Mouse (Mus musculus): ENCODE data around the gene Hist2h3c2. TPM values are rescaled to one million over a fixed set of nuclear protein-coding genes. Genes with fewer than 3 reads are reported as not detected.
A peak's percentile ranks its signal among the peaks of the same experiment; 100 is the strongest.

The Hist2h3c2 gene
- polyA plus RNA-seq, 1 experiment = 23.1 TPM

DNA sequence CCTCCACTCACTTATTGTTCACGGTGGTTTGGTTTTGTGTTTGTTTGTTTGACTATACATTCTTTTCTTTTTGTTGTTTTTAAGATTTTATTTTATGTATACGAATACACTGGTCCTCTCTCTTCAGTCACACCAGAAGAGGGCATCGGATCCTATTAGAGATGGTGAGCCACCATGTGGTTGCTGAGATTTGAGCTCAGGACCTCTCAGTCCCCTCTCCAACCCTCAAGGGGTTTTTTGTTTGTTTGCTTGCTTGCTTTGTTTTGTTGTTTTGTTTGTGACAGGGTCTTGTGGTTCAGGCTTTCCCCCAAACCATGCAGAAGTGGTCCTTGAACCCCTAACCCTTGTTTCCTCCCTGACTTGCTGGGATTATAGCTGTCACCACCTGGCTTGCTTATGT lies 22.7 kb upstream of the Hist2h3c2 start:
- no peaks in the 10 kb centered on the region for H3K36me3 ChIP-seq (ENCODE audit: control insufficient read depth, insufficient read depth, low read length, poor library complexity, severe bottlenecking)

GRCm38 (mm10) chr3:96260220-96260619 lies 21.3 kb upstream of the Hist2h3c2 start:
- TF ChIP-seq CTCF (IDR thresholded peaks at IDR 0.05; ENCODE audit: low read depth, low read length) = no peak
- no peak for TF ChIP-seq POLR2A (IDR thresholded peaks at IDR 0.05; ENCODE audit: insufficient read depth, low read length)
- TF ChIP-seq EP300 (IDR thresholded peaks at IDR 0.05; ENCODE audit: insufficient read depth, low read depth, low read length) = no peak
- Histone ChIP-seq H3K9me3 (replicated peaks; ENCODE audit: control insufficient read depth, insufficient read depth, low read length, poor library complexity, severe bottlenecking) (no peaks in the 10 kb centered on the region), H3K27me3 (ENCODE audit: control insufficient read depth, insufficient read depth, low read length, poor library complexity, severe bottlenecking) (no peaks in the 10 kb centered on the region)

More for the DNA sequence above, 22.7 kb upstream of the Hist2h3c2 start:
- peak overlapping the region; percentile 96 for H3K9ac ChIP-seq (ENCODE audit: low read depth, poor library complexity, severe bottlenecking)
- no peaks in the 10 kb centered on the region for H3K27me3 ChIP-seq (ENCODE audit: control insufficient read depth, insufficient read depth, low read length, poor library complexity, severe bottlenecking)
- TF ChIP-seq EP300 (IDR thresholded peaks at IDR 0.05; ENCODE audit: insufficient read depth, low read depth, low read length) (no peak), POLR2A (IDR thresholded peaks at IDR 0.05; ENCODE audit: insufficient read depth, low read length) (no peak), CTCF (IDR thresholded peaks at IDR 0.05; ENCODE audit: low read depth, low read length) (no peak)
- H3K27ac ChIP-seq (ENCODE audit: insufficient read depth, low read length) = peak overlapping the region; percentile 82
- no peaks in the 10 kb centered on the region for H3K4me1 ChIP-seq (ENCODE audit: control insufficient read depth, insufficient read depth, low read length)
- H3K4me3 ChIP-seq (ENCODE audit: low read depth, low read length) = peak overlapping the region; percentile 76
- H3K9me3 ChIP-seq (replicated peaks; ENCODE audit: control insufficient read depth, insufficient read depth, low read length, poor library complexity, severe bottlenecking) = no peaks in the 10 kb centered on the region

DNA sequence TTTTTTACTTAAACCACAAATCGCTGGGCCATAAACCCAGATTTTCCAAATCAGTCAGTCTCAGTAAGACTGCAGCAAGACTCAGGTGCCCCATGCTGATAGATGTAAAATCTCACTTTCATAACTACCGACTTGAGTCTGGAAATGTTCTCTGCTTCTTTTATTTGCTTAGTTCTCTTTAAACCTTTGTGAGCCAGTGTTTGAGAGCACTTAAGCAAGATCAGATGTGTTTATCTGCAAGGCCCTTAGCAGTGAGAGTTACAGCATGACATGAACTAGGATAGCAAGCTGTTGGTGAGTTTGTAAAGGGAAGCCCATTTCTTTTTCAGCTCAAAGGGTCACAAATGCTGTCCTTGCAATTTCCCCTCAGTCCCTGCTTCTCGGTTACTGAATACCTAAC lies 18.3 kb upstream of the Hist2h3c2 start:
- no peak overlapping the region for H3K9ac ChIP-seq (ENCODE audit: low read depth, poor library complexity, severe bottlenecking)
- H3K27me3 ChIP-seq (ENCODE audit: control insufficient read depth, insufficient read depth, low read length, poor library complexity, severe bottlenecking) = no peaks in the 10 kb centered on the region
- H3K27ac ChIP-seq (ENCODE audit: insufficient read depth, low read length) = no peak overlapping the region
- TF ChIP-seq POLR2A (IDR thresholded peaks at IDR 0.05; ENCODE audit: insufficient read depth, low read length) (no peak), CTCF (IDR thresholded peaks at IDR 0.05; ENCODE audit: low read depth, low read length) (no peak), EP300 (IDR thresholded peaks at IDR 0.05; ENCODE audit: insufficient read depth, low read depth, low read length) (no peak)
- no peaks in the 10 kb centered on the region for H3K36me3 ChIP-seq (ENCODE audit: control insufficient read depth, insufficient read depth, low read length, poor library complexity, severe bottlenecking)
- H3K4me3 ChIP-seq (ENCODE audit: low read depth, low read length) = no peak overlapping the region
- H3K9me3 ChIP-seq (replicated peaks; ENCODE audit: control insufficient read depth, insufficient read depth, low read length, poor library complexity, severe bottlenecking) = no peaks in the 10 kb centered on the region
- no peaks in the 10 kb centered on the region for H3K4me1 ChIP-seq (ENCODE audit: control insufficient read depth, insufficient read depth, low read length)

More at GRCm38 (mm10) chr3:96260220-96260619, 21.3 kb upstream of the Hist2h3c2 start:
- H3K4me3 ChIP-seq (ENCODE audit: low read depth, low read length) = no peak overlapping the region
- no peak overlapping the region for H3K9ac ChIP-seq (ENCODE audit: low read depth, poor library complexity, severe bottlenecking)
- H3K4me1 ChIP-seq (ENCODE audit: control insufficient read depth, insufficient read depth, low read length) = no peaks in the 10 kb centered on the region
- H3K27ac ChIP-seq (ENCODE audit: insufficient read depth, low read length) = no peak overlapping the region
- H3K36me3 ChIP-seq (ENCODE audit: control insufficient read depth, insufficient read depth, low read length, poor library complexity, severe bottlenecking) = no peaks in the 10 kb centered on the region

DNA sequence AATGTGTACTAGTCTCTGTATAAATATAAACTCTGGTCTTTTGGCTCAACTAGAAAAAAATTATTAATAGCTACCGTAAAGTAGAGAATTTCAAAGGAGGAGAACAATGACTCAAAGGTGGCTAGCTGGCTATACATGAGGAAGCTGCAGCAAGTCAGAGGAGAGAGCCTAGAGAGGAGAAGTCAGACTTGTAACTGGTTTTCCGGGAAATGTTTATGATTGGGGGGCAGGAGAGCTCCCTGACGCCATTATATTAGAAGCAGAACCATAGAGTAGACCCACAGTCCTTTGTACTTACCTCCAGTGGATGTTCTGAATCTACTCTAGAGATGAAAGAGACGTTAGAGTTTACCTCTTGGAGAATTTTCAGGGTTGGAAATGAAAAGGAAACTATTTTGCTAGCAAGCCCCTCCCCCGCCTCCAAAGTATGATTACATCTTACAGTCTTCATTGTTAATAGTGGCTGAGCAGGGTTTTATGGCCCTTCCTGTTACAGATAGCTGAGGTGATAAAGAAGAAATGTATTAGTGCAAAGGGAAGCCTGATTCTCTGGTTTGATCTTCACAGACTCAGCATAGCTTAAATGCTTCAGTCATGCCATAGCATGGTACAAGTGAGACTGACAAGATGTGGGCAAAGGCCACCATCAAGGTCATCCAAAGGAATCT lies 17.1 kb upstream of the Hist2h3c2 start:
- Histone ChIP-seq H3K27me3 (ENCODE audit: control insufficient read depth, insufficient read depth, low read length, poor library complexity, severe bottlenecking) (no peaks in the 10 kb centered on the region), H3K27ac (ENCODE audit: insufficient read depth, low read length) (no peak overlapping the region), H3K36me3 (ENCODE audit: control insufficient read depth, insufficient read depth, low read length, poor library complexity, severe bottlenecking) (no peaks in the 10 kb centered on the region), H3K9ac (ENCODE audit: low read depth, poor library complexity, severe bottlenecking) (0 out of 2 replicates have a peak overlapping the region, but pooled peaks have one; percentile 63), H3K4me1 (ENCODE audit: control insufficient read depth, insufficient read depth, low read length) (no peaks in the 10 kb centered on the region), H3K4me3 (ENCODE audit: low read depth, low read length) (no peak overlapping the region), H3K9me3 (replicated peaks; ENCODE audit: control insufficient read depth, insufficient read depth, low read length, poor library complexity, severe bottlenecking) (no peaks in the 10 kb centered on the region)
- TF ChIP-seq CTCF (IDR thresholded peaks at IDR 0.05; ENCODE audit: low read depth, low read length) (no peak), EP300 (IDR thresholded peaks at IDR 0.05; ENCODE audit: insufficient read depth, low read depth, low read length) (no peak), POLR2A (IDR thresholded peaks at IDR 0.05; ENCODE audit: insufficient read depth, low read length) (no peak)

DNA sequence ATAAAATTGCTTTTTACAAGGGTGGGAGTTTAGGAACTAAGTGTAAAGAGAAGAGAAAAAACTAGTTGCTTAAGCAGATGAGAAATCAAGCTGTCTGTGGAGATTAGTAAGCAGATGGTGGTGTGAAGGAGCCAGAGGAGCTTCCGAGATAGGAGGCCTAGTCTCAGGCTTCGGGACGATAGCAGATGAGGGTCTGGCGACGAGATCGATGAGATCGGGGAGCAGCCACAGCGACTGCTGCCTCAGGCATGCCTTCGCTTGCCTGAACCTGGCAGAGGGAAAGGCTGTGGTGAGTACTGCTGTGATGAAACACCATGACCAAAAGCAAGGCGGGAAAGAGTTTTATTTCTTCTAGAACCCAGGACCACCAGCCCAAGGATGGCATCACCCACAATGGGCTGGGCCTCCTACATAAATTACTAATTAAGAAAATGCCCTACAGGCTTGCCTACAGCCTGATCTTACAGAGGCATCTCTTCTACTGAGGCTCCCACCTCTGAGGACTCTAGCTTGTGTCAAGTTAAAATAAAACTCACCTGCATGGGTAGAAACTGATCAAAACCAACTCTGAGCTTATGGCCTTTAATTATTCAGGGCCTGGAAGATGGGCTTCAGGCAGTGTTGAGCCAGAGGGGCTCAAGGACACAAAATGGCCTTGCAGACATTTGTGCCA lies 15.9 kb upstream of the Hist2h3c2 start:
- Histone ChIP-seq H3K27me3 (ENCODE audit: control insufficient read depth, insufficient read depth, low read length, poor library complexity, severe bottlenecking) (no peaks in the 10 kb centered on the region), H3K36me3 (ENCODE audit: control insufficient read depth, insufficient read depth, low read length, poor library complexity, severe bottlenecking) (no peaks in the 10 kb centered on the region), H3K4me3 (ENCODE audit: low read depth, low read length) (peak overlapping the region; percentile 65), H3K27ac (ENCODE audit: insufficient read depth, low read length) (peak overlapping the region; percentile 16; the same call in 1 of the 2 replicates), H3K9me3 (replicated peaks; ENCODE audit: control insufficient read depth, insufficient read depth, low read length, poor library complexity, severe bottlenecking) (no peaks in the 10 kb centered on the region), H3K4me1 (ENCODE audit: control insufficient read depth, insufficient read depth, low read length) (no peaks in the 10 kb centered on the region), H3K9ac (ENCODE audit: low read depth, poor library complexity, severe bottlenecking) (peak overlapping the region; percentile 63)
- no peak for TF ChIP-seq POLR2A (IDR thresholded peaks at IDR 0.05; ENCODE audit: insufficient read depth, low read length)
- peak; percentile 89 for TF ChIP-seq EP300 (IDR thresholded peaks at IDR 0.05; ENCODE audit: insufficient read depth, low read depth, low read length)
- no peak for TF ChIP-seq CTCF (IDR thresholded peaks at IDR 0.05; ENCODE audit: low read depth, low read length)

DNA sequence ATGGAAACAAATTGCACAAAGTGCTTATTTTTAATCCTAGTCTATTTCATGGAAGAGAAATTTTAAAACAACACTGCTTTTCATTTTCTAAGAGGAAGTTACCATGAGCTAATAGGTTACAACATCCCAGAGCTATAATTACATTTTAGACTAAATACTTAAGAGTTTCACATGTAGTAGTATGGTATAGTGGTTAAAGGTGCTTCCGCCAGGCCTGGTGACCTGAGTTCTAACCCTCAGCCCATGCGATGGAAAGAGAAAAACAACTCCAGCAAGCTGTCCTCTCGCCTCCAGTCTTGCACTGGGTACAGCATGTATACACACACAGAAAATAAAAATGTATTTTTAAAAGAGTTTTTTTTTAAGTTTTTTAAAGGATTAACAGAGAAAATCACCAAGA lies 12.9 kb upstream of the Hist2h3c2 start:
- no peaks in the 10 kb centered on the region for H3K9me3 ChIP-seq (replicated peaks; ENCODE audit: control insufficient read depth, insufficient read depth, low read length, poor library complexity, severe bottlenecking)
- no peaks in the 10 kb centered on the region for H3K4me1 ChIP-seq (ENCODE audit: control insufficient read depth, insufficient read depth, low read length)
- H3K27ac ChIP-seq (ENCODE audit: insufficient read depth, low read length) = no peak overlapping the region
- no peak overlapping the region for H3K9ac ChIP-seq (ENCODE audit: low read depth, poor library complexity, severe bottlenecking)
- TF ChIP-seq POLR2A (IDR thresholded peaks at IDR 0.05; ENCODE audit: insufficient read depth, low read length) (no peak), EP300 (IDR thresholded peaks at IDR 0.05; ENCODE audit: insufficient read depth, low read depth, low read length) (no peak), CTCF (IDR thresholded peaks at IDR 0.05; ENCODE audit: low read depth, low read length) (no peak)
- no peak overlapping the region for H3K4me3 ChIP-seq (ENCODE audit: low read depth, low read length)
- no peaks in the 10 kb centered on the region for H3K27me3 ChIP-seq (ENCODE audit: control insufficient read depth, insufficient read depth, low read length, poor library complexity, severe bottlenecking)
- H3K36me3 ChIP-seq (ENCODE audit: control insufficient read depth, insufficient read depth, low read length, poor library complexity, severe bottlenecking) = peaks cover 7% of the 10 kb centered on the region; the same call in 1 of the 2 replicates

Data from ES-Bruce4 (cell line).